Mouse (Mus musculus): ENCODE results near the gene Slc3a1.

The Slc3a1 gene

DNA sequence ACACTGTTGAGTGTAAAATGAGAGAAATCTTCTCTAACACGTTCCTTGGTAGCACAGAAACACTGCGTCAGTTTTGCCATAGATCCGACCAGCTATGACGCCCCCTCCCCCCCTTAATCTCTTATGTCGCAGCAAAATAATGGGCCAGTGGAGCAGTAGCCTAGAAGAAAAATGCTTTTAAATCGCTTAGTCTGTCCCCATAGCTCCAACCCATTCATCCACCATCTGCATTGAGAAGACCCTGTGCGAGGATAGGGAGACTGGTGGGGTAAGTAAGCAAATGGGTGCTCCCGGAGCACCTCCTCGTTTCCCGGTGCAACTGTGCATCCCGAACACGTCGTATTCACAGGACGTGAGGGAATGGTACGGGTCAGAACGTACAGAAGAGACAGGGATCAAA lies 61.4 kb downstream of the Slc3a1 start:
- no peak for DNase-seq (ENCODE audit: low spot score)

- DNase-seq (ENCODE audit: low spot score) = peak; percentile 90
Observed at GRCm38 (mm10) chr17:85090120-85091099, 62.2 kb downstream of the Slc3a1 start, which contains the start of the genes Prepl and Camkmt. Prepl (minus strand) TSS chr17:85090241. Camkmt (plus strand) TSS chr17:85090552.

- DNase-seq (ENCODE audit: low spot score) = no peak
Observed at GRCm38 (mm10) chr17:85091762-85092161, 63.6 kb downstream of the Slc3a1 start.

GRCm38 (mm10) chr17:85096396-85096795 lies 68.2 kb downstream of the Slc3a1 start:
- DNase-seq (ENCODE audit: low spot score) = no peak

- peak; percentile 50 for DNase-seq (ENCODE audit: low spot score)
Observed at GRCm38 (mm10) chr17:85098677-85099323, 70.6 kb downstream of the Slc3a1 start.

GRCm38 (mm10) chr17:85100232-85100631 lies 72.1 kb downstream of the Slc3a1 start:
- no peak for DNase-seq (ENCODE audit: low spot score)

DNA sequence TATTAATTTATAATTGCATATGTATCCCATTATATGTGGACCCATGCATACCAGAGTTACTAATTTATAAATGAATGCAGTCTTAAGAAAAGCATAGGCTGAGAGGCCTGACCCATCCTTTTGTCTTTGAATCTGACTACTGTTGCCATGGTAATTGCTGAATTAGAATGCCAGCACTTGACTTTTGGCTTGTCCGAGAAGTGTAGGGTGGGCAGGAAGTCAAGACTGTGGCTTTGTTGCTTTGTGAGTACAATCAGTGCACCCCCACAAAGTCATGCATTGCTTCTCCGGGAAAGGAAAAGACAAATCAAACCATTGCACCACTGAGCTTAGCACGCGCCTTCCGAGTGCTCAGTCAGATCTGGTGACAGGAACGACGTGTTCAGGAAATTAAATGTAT lies 73.6 kb downstream of the Slc3a1 start:
- DNase-seq (ENCODE audit: low spot score) = no peak

GRCm38 (mm10) chr17:85103310-85103709 lies 75.1 kb downstream of the Slc3a1 start:
- no peak for DNase-seq (ENCODE audit: low spot score)

GRCm38 (mm10) chr17:85110640-85111039 lies 82.5 kb downstream of the Slc3a1 start:
- no peak for DNase-seq (ENCODE audit: low spot score)

GRCm38 (mm10) chr17:85113441-85113840 lies 85.3 kb downstream of the Slc3a1 start:
- DNase-seq (ENCODE audit: low spot score) = no peak
